Mouse (Mus musculus): Measurements from ENCODE around the gene Rims1.

Gene Rims1

DNA sequence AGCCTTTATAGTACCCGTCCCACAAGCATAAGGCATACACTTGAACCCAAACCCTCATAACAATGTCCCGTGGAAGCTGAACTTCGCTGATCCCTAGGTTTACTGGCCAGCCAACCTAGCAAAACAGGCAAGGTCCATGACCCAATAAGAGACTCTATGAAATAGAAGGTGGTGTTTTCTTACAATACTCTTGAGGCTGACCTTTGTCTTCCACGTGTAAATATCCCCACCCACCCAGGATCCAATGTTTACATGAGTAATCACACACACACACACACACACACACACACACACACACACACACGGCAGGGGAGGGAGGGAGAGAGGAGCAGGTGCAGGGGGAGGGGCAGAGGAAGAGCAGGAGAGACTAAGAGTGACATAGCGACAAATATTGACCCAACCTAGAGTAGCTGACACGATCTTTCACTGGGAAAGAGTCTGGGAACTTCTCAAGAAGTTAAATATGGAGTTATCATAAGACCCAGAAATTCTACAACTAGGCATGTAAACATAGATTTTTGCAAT is 217.9 kb downstream of the Rims1 start:
- DNase-seq (ENCODE audit: low spot score), result no peak

DNA sequence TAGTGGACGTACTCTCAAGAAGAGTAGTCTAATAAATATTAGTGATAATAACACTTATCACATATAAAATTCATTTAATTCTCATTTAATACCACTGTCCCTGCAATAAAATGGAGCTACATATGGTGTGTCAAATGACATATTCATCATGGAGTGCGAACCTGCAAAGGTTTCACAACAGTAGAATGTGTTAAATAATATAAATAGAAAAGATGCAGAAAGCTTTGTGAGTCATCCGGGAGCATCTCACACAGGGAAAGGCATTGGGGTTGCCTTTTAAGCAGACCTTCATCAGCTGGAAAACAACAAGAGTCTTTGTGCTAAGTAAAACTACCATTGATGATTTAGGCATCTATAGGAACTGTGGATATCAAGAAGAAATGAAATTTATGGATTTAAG is 220.2 kb downstream of the Rims1 start:
- no peak for DNase-seq (ENCODE audit: low spot score)

DNA sequence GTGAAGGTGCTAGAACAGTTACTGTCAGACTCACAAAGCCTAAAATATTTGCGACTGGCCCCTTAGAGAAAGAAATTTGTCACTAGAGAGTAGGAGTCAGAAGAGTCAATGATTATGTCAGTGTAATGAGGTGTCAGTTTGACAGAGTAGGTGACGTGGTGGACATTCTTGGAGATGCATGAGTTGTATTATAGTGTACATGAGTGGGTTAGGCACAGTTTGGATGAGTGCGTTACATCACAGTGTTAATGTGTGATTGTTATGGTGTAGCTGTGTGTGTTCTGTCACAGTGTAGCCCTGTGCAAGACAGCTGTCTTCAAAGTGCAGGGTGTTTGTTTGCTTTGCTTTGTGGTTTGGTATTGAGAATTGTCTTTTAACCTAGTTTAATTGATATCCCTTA is 226.3 kb downstream of the Rims1 start:
- DNase-seq (ENCODE audit: low spot score), result no peak

DNA sequence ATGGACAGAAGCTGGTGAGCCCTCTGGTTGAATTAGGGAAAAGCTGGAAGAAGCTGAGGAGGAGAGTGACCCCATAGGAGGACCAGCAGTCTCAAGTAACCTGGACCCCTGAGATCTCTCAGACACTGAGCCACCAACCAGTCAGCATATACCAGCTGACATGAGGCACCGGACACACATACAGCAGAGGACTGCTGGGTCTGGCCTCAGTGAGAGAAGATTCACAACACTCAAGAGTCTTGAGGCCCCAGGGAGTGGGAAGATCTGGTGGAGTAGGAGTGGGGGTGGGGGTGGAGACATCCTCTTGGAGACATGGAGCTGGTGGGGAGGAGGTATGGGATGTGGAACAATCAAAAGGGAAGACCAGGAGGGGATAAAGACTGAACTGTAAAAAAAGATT is 233.1 kb downstream of the Rims1 start:
- DNase-seq (ENCODE audit: low spot score), result no peak

DNA sequence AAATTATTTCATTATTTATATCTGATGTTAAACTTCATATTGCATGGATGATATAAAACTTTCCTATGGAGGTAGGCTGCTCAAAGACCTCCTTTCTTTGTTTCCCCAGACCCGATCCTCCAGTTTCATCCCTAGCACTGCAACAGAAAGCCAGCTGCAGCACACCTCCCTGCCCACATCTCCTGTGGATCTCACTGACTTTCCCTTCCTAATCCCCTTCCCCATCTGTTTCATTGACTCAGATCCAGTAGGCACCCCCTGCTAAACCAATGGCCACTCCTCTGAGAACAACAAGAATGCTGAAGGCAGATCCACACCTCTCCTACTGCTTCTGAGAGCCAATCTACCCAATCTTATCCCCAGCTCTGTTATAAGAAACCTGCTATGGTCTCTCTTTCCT is 259.5 kb downstream of the Rims1 start:
- DNase-seq (ENCODE audit: low spot score), result no peak

DNA sequence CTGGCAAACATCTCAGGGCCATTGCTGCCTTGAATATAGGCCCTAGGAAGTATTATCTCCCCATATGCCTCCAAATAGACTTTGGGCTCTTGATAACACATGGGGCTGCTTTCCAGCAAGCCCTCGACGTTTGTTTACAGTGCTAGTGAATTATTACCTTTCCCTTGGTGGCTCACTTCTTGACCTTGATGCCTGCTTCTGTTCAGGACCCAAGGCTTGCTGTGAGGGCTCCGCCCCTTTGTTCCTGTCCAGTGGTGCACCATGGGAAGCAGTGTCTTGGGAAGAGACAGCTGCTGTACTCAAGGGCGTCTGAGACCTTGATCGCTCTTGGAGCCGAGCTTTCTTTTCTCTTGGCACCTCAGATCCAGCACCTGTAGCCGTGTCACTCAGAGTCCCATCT is 267.7 kb downstream of the Rims1 start:
- DNase-seq (ENCODE audit: low spot score), result no peak

DNA sequence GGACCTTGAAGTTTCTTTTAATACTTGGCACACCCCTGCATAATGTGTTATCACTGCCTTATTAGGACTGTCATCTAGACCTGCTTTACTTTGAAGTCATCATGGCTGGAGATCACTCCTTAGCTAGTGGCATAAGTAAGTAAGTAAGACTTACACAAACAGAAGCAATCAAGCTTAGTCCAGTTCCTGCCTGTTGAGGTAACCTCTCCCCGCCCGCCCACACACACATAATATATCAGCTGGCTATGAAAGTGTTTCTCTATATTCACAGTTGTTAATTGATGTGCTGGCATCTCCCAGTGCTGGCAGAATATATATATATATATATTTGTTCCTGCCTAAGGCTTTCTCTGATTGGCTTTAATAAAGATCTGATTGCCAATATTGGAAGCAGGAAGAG is 269.0 kb downstream of the Rims1 start:
- no peak for DNase-seq (ENCODE audit: low spot score)

DNA sequence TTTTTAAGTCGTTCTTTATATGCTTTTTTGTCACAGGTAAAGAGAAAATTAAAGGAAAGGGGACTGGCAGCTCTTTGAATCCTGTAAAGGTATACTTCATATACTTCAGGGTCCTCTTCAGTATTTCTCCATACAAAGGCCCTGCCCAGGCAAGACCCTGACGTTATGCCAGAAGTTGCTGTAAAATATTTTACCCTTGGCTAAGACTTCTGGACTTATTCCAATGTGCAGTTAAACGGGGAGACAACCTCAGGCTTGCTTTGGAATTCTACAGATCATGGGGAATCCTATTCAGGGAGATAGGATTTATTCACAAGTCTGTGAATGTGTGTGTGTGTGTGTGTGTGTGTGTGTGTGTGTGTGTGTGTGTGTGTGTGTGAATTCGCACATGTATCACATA is 270.7 kb downstream of the Rims1 start:
- no peak for DNase-seq (ENCODE audit: low spot score)

DNA sequence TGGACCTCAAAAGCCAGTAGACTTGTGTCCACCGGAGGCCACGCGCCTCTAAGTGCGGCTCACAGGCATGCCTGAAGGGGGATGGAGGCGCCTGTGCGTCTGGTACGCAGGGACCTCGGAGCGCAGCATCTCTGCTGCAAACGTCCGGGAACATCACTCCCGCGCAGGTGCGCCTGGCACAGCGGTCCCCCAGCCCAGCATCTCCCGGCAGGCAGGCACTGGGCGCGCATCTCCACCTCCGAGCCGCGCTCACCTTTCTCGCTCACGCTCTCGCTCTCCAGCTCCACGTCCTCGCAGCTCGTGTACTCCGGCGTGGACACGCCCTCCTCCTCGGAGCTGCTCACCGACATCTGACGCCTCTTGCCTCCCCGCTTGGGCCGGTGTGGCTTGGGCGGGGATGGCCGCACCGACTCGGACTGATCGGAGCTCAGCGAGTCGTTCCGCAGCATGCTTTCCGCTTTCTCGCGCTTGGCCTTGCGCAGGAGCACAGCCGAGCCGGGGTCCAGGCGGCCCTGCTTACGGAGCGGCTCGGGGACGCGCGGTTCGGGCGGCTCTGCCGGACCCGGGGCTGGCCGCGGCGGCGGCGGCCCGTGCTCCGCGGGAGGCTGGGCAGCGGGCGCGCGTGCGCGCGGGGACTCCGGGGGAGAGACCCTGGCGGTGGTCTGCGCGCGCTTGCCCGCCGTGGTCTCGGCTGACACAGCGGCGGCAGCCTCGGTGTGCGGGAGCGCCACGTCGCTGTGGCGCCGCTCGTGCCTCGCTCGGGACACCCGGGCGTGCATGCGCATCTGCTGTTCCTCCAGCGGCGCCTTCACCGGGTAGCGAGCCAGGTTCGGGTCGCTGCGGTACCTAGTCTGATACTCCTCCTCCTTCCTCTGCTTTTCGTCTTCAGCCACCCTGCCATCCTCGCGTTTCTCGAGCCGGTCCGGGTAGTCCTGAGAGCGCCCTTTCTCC is 272.4 kb downstream of the Rims1 start:
- DNase-seq (ENCODE audit: low spot score), result no peak

DNA sequence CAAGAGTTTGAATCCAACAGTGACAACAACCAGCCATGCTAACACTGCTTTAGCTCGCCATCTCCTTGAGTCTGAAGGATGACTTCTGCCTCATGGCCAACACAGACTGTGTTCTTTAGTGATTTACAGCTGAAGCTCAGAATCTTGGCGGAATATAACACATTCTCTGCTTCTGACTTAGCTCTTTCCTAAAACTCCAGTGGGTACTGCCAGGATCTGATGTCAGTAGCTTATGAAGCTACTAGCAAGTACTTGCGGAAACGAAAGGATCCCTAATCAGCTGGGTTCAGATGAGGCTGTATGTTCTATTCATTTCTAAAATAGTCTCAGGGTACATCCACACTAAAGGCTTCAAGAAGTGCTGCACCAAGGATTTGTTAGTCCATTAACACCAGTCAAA is 290.7 kb downstream of the Rims1 start:
- no peak for DNase-seq (ENCODE audit: low spot score)

DNA sequence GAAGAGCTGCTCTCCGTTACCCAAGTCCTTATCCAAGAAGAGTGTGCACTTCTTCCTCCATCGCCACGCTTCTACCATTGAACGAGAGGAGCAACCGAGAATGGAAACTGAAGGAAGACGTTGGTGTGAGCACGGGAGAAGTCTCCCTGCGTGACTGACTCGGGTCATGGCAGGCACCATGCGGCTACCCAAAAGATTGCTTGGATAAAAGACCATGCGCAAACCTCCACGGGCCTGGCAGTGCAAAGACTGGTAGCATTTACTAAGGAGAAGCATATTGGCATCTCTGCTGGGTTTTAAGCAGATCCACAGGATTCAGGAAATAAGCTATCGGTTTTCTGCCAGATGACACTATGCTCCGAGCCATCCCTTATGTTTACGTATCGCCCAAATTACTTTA is 293.4 kb downstream of the Rims1 start:
- DNase-seq (ENCODE audit: low spot score), result no peak

DNA sequence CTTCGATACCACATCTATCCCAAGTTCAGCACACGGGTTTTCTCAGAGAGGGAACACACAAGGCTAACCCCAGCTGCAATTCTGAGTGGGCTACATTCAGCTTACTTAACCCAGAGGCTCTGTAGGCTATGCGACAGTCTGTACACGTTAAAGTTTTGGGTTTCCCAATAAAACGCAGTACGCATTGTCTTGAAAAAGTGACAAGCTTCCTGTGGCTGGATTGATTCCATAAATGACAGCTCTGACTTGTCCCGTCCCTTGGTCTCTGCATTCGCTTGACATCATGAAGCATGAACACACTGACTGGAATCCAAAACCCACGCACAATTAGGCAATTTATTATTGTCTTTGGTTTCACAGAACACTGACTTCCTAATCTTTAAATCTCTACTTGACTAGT is 294.2 kb downstream of the Rims1 start:
- no peak for DNase-seq (ENCODE audit: low spot score)

DNA sequence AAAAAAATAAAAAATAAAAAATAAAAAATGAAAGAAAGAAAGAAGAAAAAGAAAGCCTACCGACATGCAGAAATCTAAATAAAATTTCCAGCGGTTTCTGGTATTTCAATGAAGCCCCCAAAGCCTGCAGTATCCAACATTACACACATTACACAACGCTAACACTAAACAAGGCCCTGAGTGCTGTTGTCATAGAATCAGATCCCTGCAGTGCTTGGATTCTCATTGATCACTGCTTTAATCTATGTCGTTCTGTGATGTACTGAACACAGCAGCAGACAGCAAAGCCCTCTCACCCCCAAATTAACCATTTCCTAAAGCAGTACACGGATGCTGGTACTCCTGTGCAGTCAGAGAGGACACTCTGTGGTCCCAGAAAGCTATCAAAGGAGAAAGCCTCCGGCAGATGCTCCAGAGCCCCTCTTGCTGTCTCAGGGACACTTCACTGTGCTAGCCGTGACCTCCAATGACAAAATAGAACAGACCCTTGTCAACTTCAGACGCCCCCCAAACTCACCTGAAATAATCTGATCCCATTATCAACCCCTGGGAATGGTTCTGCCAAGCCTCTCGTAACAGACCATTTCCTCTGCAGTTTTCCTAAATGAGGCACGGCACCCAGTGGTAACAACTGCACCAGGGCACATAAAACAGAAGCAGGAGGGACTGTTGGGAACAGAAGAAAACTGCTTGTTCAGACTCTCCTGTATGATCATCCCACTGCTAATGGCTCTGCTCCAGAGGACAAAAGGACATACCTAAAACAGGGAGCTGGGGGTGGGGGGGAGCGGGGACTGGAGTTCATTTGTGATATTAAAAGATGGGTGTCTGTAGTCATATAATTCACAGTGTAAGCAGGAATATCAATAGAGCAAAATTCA is 296.8 kb downstream of the Rims1 start:
- DNase-seq (ENCODE audit: low spot score), result no peak

DNA sequence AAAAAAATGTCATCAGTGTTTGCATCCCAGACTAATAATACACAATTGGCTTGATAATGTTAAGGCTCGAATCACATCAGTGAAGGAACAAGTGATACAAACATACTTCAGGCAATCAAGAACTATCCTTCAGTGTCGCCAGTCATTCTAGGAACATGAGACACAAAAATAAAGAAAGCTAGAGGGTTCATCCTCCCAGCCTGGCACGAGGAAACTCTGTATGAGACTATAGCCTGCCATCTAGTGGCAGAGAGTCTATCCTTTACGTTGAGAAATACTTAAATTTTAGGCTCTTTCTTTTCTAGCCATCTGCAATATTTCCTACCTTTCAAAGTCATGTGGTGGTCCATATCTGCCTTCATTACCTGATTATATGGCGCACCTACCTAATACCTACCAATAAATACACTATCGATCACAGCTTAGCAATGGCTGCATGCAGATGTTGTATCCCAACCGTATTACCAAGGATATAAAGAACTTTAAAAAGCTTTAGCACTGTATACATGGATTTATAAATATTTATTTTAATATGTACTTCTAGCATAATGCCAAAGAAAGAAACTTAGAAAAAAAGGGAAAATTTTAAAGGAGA is 318.4 kb downstream of the Rims1 start:
- DNase-seq (ENCODE audit: low spot score), result no peak

DNA sequence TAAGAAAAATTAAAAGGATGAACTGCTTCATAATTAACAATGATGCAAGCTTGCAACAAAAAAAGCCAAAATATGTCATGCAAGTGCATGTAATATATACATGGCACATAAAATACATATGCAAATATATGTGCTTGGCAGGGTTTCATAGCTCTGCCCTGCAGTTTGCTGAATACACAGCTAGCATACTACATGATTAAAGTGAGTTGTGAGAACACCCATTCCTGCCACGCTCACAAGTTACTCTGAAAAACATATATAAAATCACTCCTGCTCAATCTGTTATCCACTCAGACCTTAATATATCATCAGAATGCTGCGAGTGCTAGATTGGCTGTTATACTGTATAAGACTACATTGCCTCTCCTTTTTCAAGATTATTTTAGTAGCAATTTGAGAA is 329.6 kb downstream of the Rims1 start:
- DNase-seq (ENCODE audit: low spot score), result no peak

DNA sequence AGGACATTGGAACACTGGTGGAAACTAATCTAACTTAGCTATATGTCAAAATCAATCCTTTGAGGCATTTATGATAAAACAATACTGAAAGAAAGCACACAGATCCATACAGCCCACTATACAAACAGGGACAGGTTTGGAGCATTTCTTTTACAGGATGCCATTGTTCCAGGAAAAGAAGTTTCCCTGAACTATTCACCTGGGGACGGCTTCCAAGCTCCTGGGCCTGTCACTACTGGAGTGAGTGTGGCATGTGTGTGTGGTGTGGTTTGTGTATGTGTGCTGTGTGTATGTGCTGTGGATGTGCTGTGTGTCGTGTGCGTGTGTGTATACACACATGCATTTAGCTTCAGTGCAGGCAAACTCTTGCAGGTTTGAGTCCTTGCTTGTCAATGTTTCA is 338.8 kb downstream of the Rims1 start:
- no peak for DNase-seq (ENCODE audit: low spot score)

DNA sequence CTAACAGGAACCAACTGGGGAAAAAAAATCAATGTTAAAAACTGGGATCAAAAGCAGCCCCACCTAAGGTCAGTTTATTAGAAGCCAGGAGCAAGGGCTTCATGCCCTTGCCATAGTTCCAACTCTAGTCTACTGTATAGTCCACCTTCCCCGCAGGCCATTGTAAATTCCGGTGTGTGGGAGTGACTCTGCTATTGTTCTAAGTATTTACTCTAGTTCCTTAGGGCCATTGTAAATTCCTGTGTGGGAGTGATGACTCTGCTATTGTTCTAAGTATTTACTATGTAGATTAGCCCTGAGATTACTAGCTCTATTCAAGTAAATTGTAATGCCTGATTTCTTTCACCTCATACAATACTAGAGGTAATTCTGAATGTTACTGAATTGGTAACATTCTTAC is 339.2 kb downstream of the Rims1 start:
- no peak for DNase-seq (ENCODE audit: low spot score)

DNA sequence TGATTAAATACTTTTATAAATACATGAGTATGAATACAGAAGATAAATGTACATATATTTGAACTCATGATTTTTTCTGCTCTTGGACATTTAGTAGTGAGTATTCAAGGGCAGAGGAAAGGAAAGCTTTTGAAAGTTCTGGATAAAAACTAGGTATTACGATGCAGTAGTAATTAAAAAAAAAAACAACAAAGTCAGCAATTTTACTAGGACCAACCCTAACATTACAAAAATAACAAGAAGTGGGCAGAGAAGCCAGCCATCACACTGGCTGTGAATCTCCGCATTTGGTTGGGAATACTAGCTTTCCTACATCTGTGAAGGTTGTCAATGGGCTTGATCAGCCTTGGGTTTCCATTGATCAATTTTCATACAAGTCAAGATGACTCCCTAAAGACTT is 381.8 kb downstream of the Rims1 start:
- no peak for DNase-seq (ENCODE audit: low spot score)

DNA sequence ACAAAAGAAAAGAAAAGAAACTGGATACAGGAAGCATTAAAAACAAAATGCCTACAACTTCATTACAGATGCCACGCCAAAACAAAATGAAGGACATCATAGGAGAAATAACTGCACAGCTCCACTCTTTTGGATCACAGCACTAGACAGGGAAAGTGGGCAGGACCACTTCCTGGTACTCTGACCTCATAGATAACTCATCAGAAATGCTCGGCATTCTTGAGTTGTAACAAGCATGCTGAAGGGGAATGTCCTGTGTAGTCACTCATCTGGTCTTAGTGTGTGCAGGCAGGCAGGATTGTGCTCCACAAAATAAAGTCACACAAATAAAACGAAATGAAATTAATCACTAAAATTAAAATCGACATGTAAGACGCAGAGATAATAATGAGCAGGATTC is 383.7 kb downstream of the Rims1 start:
- no peak for DNase-seq (ENCODE audit: low spot score)

DNA sequence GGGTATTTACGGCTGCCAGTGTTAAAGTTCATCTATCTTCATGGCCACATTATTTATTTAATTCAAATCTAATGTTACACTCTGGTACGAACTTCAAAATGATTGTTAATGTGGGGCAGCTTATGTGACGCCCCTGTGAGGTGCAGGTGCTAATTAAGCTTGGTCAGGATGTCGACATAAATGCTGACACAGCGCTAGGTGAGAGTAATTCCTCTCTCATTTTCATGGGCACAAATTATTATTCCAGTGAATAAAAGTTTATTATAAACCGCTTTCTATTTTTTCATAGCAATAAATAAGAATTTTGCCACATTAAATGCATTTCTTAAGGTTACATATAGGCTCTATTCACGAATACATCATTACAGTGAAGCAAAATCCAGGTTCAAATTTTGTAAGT is 395.6 kb downstream of the Rims1 start:
- DNase-seq (ENCODE audit: low spot score), result no peak

DNA sequence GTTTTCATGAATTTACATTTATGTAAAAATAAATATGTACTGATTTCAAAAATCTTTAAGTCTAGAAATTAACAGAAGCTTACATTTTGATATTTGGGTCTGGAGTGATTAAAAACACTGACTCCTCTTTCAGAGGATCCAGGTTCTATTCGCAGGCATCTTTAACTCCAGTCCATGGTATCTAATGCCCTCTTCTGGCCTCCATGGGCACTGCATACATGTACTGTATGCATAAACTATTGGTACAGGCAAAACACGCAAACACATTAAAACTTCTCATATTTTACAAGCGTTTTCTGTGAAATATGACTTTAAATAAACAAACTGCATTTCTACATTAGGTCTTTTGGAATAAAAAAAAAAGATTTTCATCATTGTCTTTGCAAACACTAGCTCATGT is 419.4 kb downstream of the Rims1 start:
- no peak for DNase-seq (ENCODE audit: low spot score)

DNA sequence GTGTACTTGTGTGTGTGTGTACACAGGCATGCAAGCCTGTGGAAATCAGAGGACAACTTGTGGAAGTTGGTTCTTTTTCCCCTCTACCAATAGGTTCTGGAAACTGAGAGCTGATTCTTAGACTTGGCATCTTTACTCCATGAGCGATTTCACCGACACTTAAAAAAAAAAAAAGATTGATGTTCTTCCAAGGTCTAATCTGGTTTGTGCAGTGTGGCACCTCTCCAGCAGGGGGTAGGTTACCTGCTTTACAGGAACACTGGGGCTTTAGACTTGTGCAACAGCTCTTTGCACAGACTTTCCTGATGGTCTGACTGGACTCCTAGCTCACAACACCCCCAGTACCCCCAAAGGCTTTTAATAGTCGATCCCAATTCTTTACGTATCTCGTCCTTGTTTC is 428.1 kb downstream of the Rims1 start:
- DNase-seq (ENCODE audit: low spot score), result no peak

DNA sequence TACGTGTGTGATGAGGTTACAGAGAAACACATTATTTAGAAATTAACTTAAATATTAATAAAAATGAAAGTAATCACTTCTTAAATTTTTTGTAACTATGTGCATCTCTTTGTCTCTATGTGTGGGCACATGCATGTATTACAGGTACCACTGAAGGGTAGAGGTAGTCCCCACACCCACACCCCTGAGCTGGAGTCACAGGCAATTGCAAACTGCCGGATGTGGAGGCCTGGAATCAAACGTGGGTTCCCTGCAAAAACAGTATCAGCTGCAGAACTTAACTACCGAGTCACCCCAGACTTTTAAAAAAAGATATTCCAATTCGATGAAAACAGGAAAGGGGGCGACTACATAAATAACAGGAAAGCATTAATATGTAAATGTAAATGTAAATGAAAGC is 428.7 kb downstream of the Rims1 start:
- no peak for DNase-seq (ENCODE audit: low spot score)
